Mouse (Mus musculus): ENCODE results near the gene Acyp2. TPM values are rescaled to one million over a fixed set of nuclear protein-coding genes. Genes with fewer than 3 reads are reported as not detected.

Acyp2 gene
- polyA plus RNA-seq, 1 experiment: 7.5 TPM

- Histone ChIP-seq H3K36me3 (ENCODE audit: control insufficient read depth, insufficient read depth) (no peaks in the 10 kb centered on the region), H3K4me3 (no peak overlapping the region), H3K79me2 (ENCODE audit: control insufficient read depth, insufficient read depth) (no peaks in the 10 kb centered on the region), H3ac (ENCODE audit: control insufficient read depth, insufficient read length) (no peak overlapping the region), H3K4me2 (ENCODE audit: low read depth) (no peak overlapping the region), H3K27me3 (ENCODE audit: control insufficient read depth, insufficient read depth, insufficient read length) (no peaks in the 10 kb centered on the region)
- no peak for TF ChIP-seq TCF3 (IDR thresholded peaks at IDR 0.05; ENCODE audit: insufficient read length, low read depth)
- no peak for TF ChIP-seq MYOD1 (IDR thresholded peaks at IDR 0.05; ENCODE audit: control insufficient read depth in 1 of 3, insufficient read length in 2 of 3, low read depth in 2 of 3)
- TF ChIP-seq SRF (IDR thresholded peaks at IDR 0.05; ENCODE audit: control insufficient read depth, insufficient read length, low read depth): no peak
- no peak for TF ChIP-seq MAX (IDR thresholded peaks at IDR 0.05; ENCODE audit: low read depth)
- TF ChIP-seq TCF12 (IDR thresholded peaks at IDR 0.05; ENCODE audit: insufficient read depth, poor library complexity, severe bottlenecking): no peak
- TF ChIP-seq REST (IDR thresholded peaks at IDR 0.05; ENCODE audit: insufficient read depth, insufficient read length): no peak
- TF ChIP-seq USF1 (IDR thresholded peaks at IDR 0.05; ENCODE audit: low read depth): no peak
- TF ChIP-seq CEBPB (IDR thresholded peaks at IDR 0.05; ENCODE audit: insufficient read depth, poor library complexity, severe bottlenecking): no peak
- TF ChIP-seq POLR2A (IDR thresholded peaks at IDR 0.05; ENCODE audit: insufficient read length, low read depth): no peak
- no peak for TF ChIP-seq E2F4 (IDR thresholded peaks at IDR 0.05; ENCODE audit: insufficient read depth)
- TF ChIP-seq POLR2AphosphoS2 (IDR thresholded peaks at IDR 0.05; ENCODE audit: insufficient read length, low read depth): no peak
- TF ChIP-seq MYOG (IDR thresholded peaks at IDR 0.05; ENCODE audit: control insufficient read depth in 1 of 3, insufficient read depth in 1 of 3, insufficient read length in 2 of 3, low read depth in 2 of 3): no peak
Measured at GRCm38 (mm10) chr11:30662591-30662990, 13.2 kb upstream of the Acyp2 start.

DNA sequence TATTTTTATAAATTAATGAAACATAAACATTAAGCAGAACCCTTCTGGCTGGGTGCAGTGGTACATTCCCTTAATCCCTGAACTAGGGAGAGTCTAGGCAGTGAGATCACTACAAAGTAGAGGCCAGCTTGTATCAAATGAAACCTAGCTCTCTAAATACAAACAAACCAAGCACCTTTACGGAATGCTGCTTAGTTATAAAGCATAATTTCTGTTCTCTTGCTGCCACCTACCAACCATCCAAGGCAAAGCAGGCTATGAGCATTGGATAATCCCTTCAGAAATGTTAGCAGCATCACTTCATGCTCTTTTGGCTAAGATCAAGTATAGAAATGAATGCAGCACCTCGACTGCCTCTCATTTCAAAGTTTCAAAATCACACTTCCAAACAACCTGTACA is 7.7 kb upstream of the Acyp2 start:
- no peak for TF ChIP-seq MAX (IDR thresholded peaks at IDR 0.05; ENCODE audit: low read depth)
- H3K27me3 ChIP-seq (ENCODE audit: control insufficient read depth, insufficient read depth, insufficient read length): no peaks in the 10 kb centered on the region
- no peak overlapping the region for H3K4me3 ChIP-seq
- H3K4me2 ChIP-seq (ENCODE audit: low read depth): no peak overlapping the region
- no peaks in the 10 kb centered on the region for H3K36me3 ChIP-seq (ENCODE audit: control insufficient read depth, insufficient read depth)
- H3ac ChIP-seq (ENCODE audit: control insufficient read depth, insufficient read length): no peak overlapping the region
- H3K79me2 ChIP-seq (ENCODE audit: control insufficient read depth, insufficient read depth): no peaks in the 10 kb centered on the region

GRCm38 (mm10) chr11:30656060-30656459 is 6.7 kb upstream of the Acyp2 start:
- Histone ChIP-seq H3ac (ENCODE audit: control insufficient read depth, insufficient read length) (no peak overlapping the region), H3K79me2 (ENCODE audit: control insufficient read depth, insufficient read depth) (no peaks in the 10 kb centered on the region), H3K36me3 (ENCODE audit: control insufficient read depth, insufficient read depth) (no peaks in the 10 kb centered on the region), H3K4me2 (ENCODE audit: low read depth) (no peak overlapping the region), H3K27me3 (ENCODE audit: control insufficient read depth, insufficient read depth, insufficient read length) (no peaks in the 10 kb centered on the region), H3K4me3 (no peak overlapping the region)
- no peak for TF ChIP-seq REST (IDR thresholded peaks at IDR 0.05; ENCODE audit: insufficient read depth, insufficient read length)
- TF ChIP-seq USF1 (IDR thresholded peaks at IDR 0.05; ENCODE audit: low read depth): no peak

- Histone ChIP-seq H3K36me3 (ENCODE audit: control insufficient read depth, insufficient read depth) (no peaks in the 10 kb centered on the region), H3K79me2 (ENCODE audit: control insufficient read depth, insufficient read depth) (no peaks in the 10 kb centered on the region), H3K4me3 (no peak overlapping the region), H3K4me2 (ENCODE audit: low read depth) (no peak overlapping the region), H3ac (ENCODE audit: control insufficient read depth, insufficient read length) (no peak overlapping the region), H3K27me3 (ENCODE audit: control insufficient read depth, insufficient read depth, insufficient read length) (no peaks in the 10 kb centered on the region)
- TF ChIP-seq MYOD1 (IDR thresholded peaks at IDR 0.05; ENCODE audit: control insufficient read depth in 1 of 3, insufficient read length in 2 of 3, low read depth in 2 of 3) (no peak), SRF (IDR thresholded peaks at IDR 0.05; ENCODE audit: control insufficient read depth, insufficient read length, low read depth) (no peak), CEBPB (IDR thresholded peaks at IDR 0.05; ENCODE audit: insufficient read depth, poor library complexity, severe bottlenecking) (no peak), E2F4 (IDR thresholded peaks at IDR 0.05; ENCODE audit: insufficient read depth) (no peak), TCF12 (IDR thresholded peaks at IDR 0.05; ENCODE audit: insufficient read depth, poor library complexity, severe bottlenecking) (no peak), TCF3 (IDR thresholded peaks at IDR 0.05; ENCODE audit: insufficient read length, low read depth) (no peak), MYOG (IDR thresholded peaks at IDR 0.05; ENCODE audit: control insufficient read depth in 1 of 3, insufficient read depth in 1 of 3, insufficient read length in 2 of 3, low read depth in 2 of 3) (no peak)
Measured at GRCm38 (mm10) chr11:30650416-30650815, 1.0 kb upstream of the Acyp2 start.

- TF ChIP-seq USF1 (IDR thresholded peaks at IDR 0.05; ENCODE audit: low read depth): no peak
- no peak for TF ChIP-seq E2F4 (IDR thresholded peaks at IDR 0.05; ENCODE audit: insufficient read depth)
- TF ChIP-seq POLR2AphosphoS2 (IDR thresholded peaks at IDR 0.05; ENCODE audit: insufficient read length, low read depth): no peak
- no peak for TF ChIP-seq REST (IDR thresholded peaks at IDR 0.05; ENCODE audit: insufficient read depth, insufficient read length)
- TF ChIP-seq TCF12 (IDR thresholded peaks at IDR 0.05; ENCODE audit: insufficient read depth, poor library complexity, severe bottlenecking): no peak
- TF ChIP-seq CEBPB (IDR thresholded peaks at IDR 0.05; ENCODE audit: insufficient read depth, poor library complexity, severe bottlenecking): no peak
- TF ChIP-seq POLR2A (IDR thresholded peaks at IDR 0.05; ENCODE audit: insufficient read length, low read depth): no peak
- no peak for TF ChIP-seq SRF (IDR thresholded peaks at IDR 0.05; ENCODE audit: control insufficient read depth, insufficient read length, low read depth)
- TF ChIP-seq MYOD1 (IDR thresholded peaks at IDR 0.05; ENCODE audit: control insufficient read depth in 1 of 3, insufficient read length in 2 of 3, low read depth in 2 of 3): no peak
- TF ChIP-seq TCF3 (IDR thresholded peaks at IDR 0.05; ENCODE audit: insufficient read length, low read depth): no peak
- no peak for TF ChIP-seq MYOG (IDR thresholded peaks at IDR 0.05; ENCODE audit: control insufficient read depth in 1 of 3, insufficient read depth in 1 of 3, insufficient read length in 2 of 3, low read depth in 2 of 3)
- H3K4me3 ChIP-seq: no peak overlapping the region
- H3ac ChIP-seq (ENCODE audit: control insufficient read depth, insufficient read length): no peak overlapping the region
- no peaks in the 10 kb centered on the region for H3K27me3 ChIP-seq (ENCODE audit: control insufficient read depth, insufficient read depth, insufficient read length)
- H3K36me3 ChIP-seq (ENCODE audit: control insufficient read depth, insufficient read depth): no peaks in the 10 kb centered on the region
- H3K79me2 ChIP-seq (ENCODE audit: control insufficient read depth, insufficient read depth): no peaks in the 10 kb centered on the region
- H3K4me2 ChIP-seq (ENCODE audit: low read depth): no peak overlapping the region
Measured at GRCm38 (mm10) chr11:30635674-30636073, 13.7 kb downstream of the Acyp2 start.

Measured in myocyte (in vitro differentiated cells).